Mouse (Mus musculus) monocyte, adult 2 months (primary cell): ENCODE measurements around the gene Rbm45.

Source experiments
- DNase-seq, 2 experiments: peaks; one replicate each; pipeline ENCODE4 v3.0.0; 2022; ENCODE audit warnings: low spot score in 2 of 2, low read depth in 1 of 2

Gene Rbm45

GRCm38 (mm10) chr2:76369821-76370655 is at the start of gene Rbm45:
TSS of gene Rbm45 (plus strand) at chr2:76369984.
- peak; percentile 41 to 63 for DNase-seq

- DNase-seq, result no peak
Measured at GRCm38 (mm10) chr2:76320336-76320735, 49.4 kb upstream of the Rbm45 start.

- no peak for DNase-seq
Measured at GRCm38 (mm10) chr2:76323185-76323875, 46.5 kb upstream of the Rbm45 start.

- DNase-seq, result no peak
Measured at GRCm38 (mm10) chr2:76324463-76324862, 45.3 kb upstream of the Rbm45 start.

- DNase-seq, result no peak
Measured at GRCm38 (mm10) chr2:76326161-76326560, 43.6 kb upstream of the Rbm45 start.

- no peak for DNase-seq
Measured at GRCm38 (mm10) chr2:76330081-76330480, 39.7 kb upstream of the Rbm45 start.

- DNase-seq, result no peak
Measured at GRCm38 (mm10) chr2:76332161-76332805, 37.5 kb upstream of the Rbm45 start.

- DNase-seq, result no peak
Measured at GRCm38 (mm10) chr2:76334596-76334995, 35.2 kb upstream of the Rbm45 start.

GRCm38 (mm10) chr2:76338215-76339156 is 31.3 kb upstream of the Rbm45 start, which contains the start of gene Pde11a:
TSS of gene Pde11a (minus strand) at chr2:76338774.
- no peak for DNase-seq

- DNase-seq, result no peak
Measured at GRCm38 (mm10) chr2:76342146-76342545, 27.6 kb upstream of the Rbm45 start.

GRCm38 (mm10) chr2:76347839-76348238 is 21.9 kb upstream of the Rbm45 start:
- DNase-seq, result no peak

GRCm38 (mm10) chr2:76360226-76360625 is 9.6 kb upstream of the Rbm45 start, which contains the start of gene Cyct:
TSS of gene Cyct (minus strand) at chr2:76360450.
- no peak for DNase-seq

- DNase-seq, result no peak
Measured at GRCm38 (mm10) chr2:76362111-76362510, 7.7 kb upstream of the Rbm45 start.

- no peak for DNase-seq
Measured at GRCm38 (mm10) chr2:76365811-76366210, 4.0 kb upstream of the Rbm45 start.

GRCm38 (mm10) chr2:76367188-76367922 is 2.4 kb upstream of the Rbm45 start:
- DNase-seq, result peak; percentile 31 to 63

- no peak for DNase-seq
Measured at GRCm38 (mm10) chr2:76368861-76369660, 723 bp upstream of the Rbm45 start.

GRCm38 (mm10) chr2:76370656-76370922 is 805 bp downstream of the Rbm45 start:
- DNase-seq, result no peak

- no peak for DNase-seq
Measured at GRCm38 (mm10) chr2:76372244-76372643, 2.5 kb downstream of the Rbm45 start.

GRCm38 (mm10) chr2:76374544-76375206 is 4.9 kb downstream of the Rbm45 start:
- no peak for DNase-seq
